Mouse (Mus musculus) CH12.LX (cell line): Measurements from ENCODE around the gene Mzt1. TPM values are rescaled to one million over a fixed set of nuclear protein-coding genes. Genes with fewer than 3 reads are reported as not detected.

Experiments
- DNase-seq: peaks from one replicate; pipeline ENCODE4 v3.0.0-alpha.2; 2013; ENCODE audit errors: extremely low read depth
- H3K27ac ChIP-seq: 2 replicates; pipeline ENCODE4 v1.5.1; 2012; ENCODE audit warnings: low read depth, mild to moderate bottlenecking, control low read depth, moderate library complexity; ENCODE audit not compliant: insufficient read depth
- H3K27me3 ChIP-seq: replicated peaks from 2 replicates; pipeline ENCODE3; 2012; ENCODE audit warnings: inconsistent platforms
- H3K36me3 ChIP-seq, 2 experiments: replicated peaks in 1 of 2; 2 replicates each; pipeline versions ENCODE3 to v1.6.1; 2012; ENCODE audit warnings: inconsistent platforms in 1 of 2, low read length in 1 of 2, mild to moderate bottlenecking in 1 of 2, mixed read lengths in 1 of 2, moderate library complexity in 1 of 2; ENCODE audit not compliant: control insufficient read depth in 1 of 2, insufficient read depth in 1 of 2
- H3K4me1 ChIP-seq, 2 experiments: 2 replicates each; pipeline ENCODE4 v1.6.1; 2012; ENCODE audit warnings: inconsistent platforms in 1 of 2, moderate library complexity in 1 of 2; ENCODE audit not compliant: insufficient read depth in 2 of 2, control insufficient read depth in 1 of 2
- H3K4me2 ChIP-seq: 2 replicates; pipeline ENCODE4 v1.6.1; 2012; ENCODE audit warnings: low read depth, mild to moderate bottlenecking, control low read depth; ENCODE audit not compliant: poor library complexity, insufficient read depth, severe bottlenecking
- H3K4me3 ChIP-seq, 3 experiments: fragments of 150-350 bp in 1 of 3; sonication (generic) in 1 of 3; replicated peaks in 1 of 3; 2 replicates each; pipeline versions ENCODE3 to v1.5.1; 2011 to 2012; ENCODE audit warnings: low read depth in 2 of 3, low read length in 2 of 3, mild to moderate bottlenecking in 2 of 3, moderate library complexity in 2 of 3, control low read depth in 1 of 3, improper control_type of control experiment in 1 of 3, inconsistent platforms in 1 of 3, mixed read lengths in 1 of 3; ENCODE audit not compliant: poor library complexity in 1 of 3
- H3K79me2 ChIP-seq: replicated peaks from 2 replicates; pipeline ENCODE4 v1.6.1; 2012; ENCODE audit warnings: mild to moderate bottlenecking, moderate library complexity; ENCODE audit not compliant: control insufficient read depth, poor library complexity, insufficient read depth, severe bottlenecking; ENCODE audit errors: extremely low read depth
- H3K9ac ChIP-seq: 2 replicates; pipeline ENCODE4 v1.6.1; 2012; ENCODE audit warnings: low read depth, mild to moderate bottlenecking, control low read depth, moderate library complexity; ENCODE audit not compliant: insufficient read depth
- H3K9me3 ChIP-seq: replicated peaks from 2 replicates; pipeline ENCODE3; 2012; ENCODE audit warnings: low read length, inconsistent platforms, mixed read lengths
- E2F4 ChIP-seq: IDR thresholded peaks from 2 replicates; pipeline ENCODE4 v1.6.1; 2011; ENCODE audit warnings: low read depth, low read length, improper control_type of control experiment; ENCODE audit not compliant: insufficient replicate concordance
- ELF1 ChIP-seq: IDR thresholded peaks from 2 replicates; pipeline ENCODE4 v1.6.1; 2014; ENCODE audit warnings: low read depth, mild to moderate bottlenecking, inconsistent platforms, low read length, improper control_type of control experiment
- GABPA ChIP-seq: IDR thresholded peaks from 2 replicates; pipeline ENCODE4 v1.6.1; 2012; ENCODE audit warnings: low read depth, low read length, improper control_type of control experiment, inconsistent platforms; ENCODE audit not compliant: insufficient replicate concordance
- JUND ChIP-seq: conservative IDR thresholded peaks from 2 replicates; pipeline ENCODE4 v1.6.1; 2011; ENCODE audit warnings: low read depth, low read length, improper control_type of control experiment
- KAT2A ChIP-seq: IDR thresholded peaks from 2 replicates; pipeline ENCODE4 v1.6.1; 2012; ENCODE audit warnings: low read length, improper control_type of control experiment, inconsistent platforms; ENCODE audit not compliant: insufficient replicate concordance
- MAX ChIP-seq: IDR thresholded peaks from 2 replicates; pipeline ENCODE4 v1.6.1; 2011; ENCODE audit warnings: low read length, improper control_type of control experiment
- MEF2A ChIP-seq: IDR thresholded peaks from 2 replicates; pipeline ENCODE4 v1.6.1; 2014; ENCODE audit warnings: low read depth, mild to moderate bottlenecking, inconsistent platforms, low read length, improper control_type of control experiment, borderline replicate concordance
- MXI1 ChIP-seq: IDR thresholded peaks from 2 replicates; pipeline ENCODE4 v1.6.1; 2011; ENCODE audit warnings: mild to moderate bottlenecking, low read depth, low read length, improper control_type of control experiment
- NELFE ChIP-seq: IDR thresholded peaks from 2 replicates; pipeline ENCODE4 v1.6.1; 2011; ENCODE audit warnings: low read depth, low read length, improper control_type of control experiment
- NRF1 ChIP-seq: IDR thresholded peaks from 2 replicates; pipeline ENCODE4 v1.6.1; 2014; ENCODE audit warnings: low read depth, mild to moderate bottlenecking, inconsistent platforms, low read length, improper control_type of control experiment, moderate library complexity
- PAX5 ChIP-seq: IDR thresholded peaks from 2 replicates; pipeline ENCODE4 v1.6.1; 2012; ENCODE audit warnings: low read length, inconsistent platforms, mixed read lengths
- POLR2A ChIP-seq: IDR thresholded peaks from 2 replicates; pipeline ENCODE4 v1.6.1; 2011; ENCODE audit warnings: low read depth, mild to moderate bottlenecking, improper control_type of control experiment, low read length
- POLR2AphosphoS2 ChIP-seq: IDR thresholded peaks from 2 replicates; pipeline ENCODE4 v1.6.1; 2011; ENCODE audit warnings: low read depth, low read length, improper control_type of control experiment
- RCOR1 ChIP-seq: conservative IDR thresholded peaks from 2 replicates; pipeline ENCODE4 v1.6.1; 2012; ENCODE audit warnings: low read depth, mild to moderate bottlenecking, inconsistent platforms, low read length, improper control_type of control experiment
- TBP ChIP-seq: conservative IDR thresholded peaks from 2 replicates; pipeline ENCODE4 v1.6.1; 2011; ENCODE audit warnings: low read depth, low read length, improper control_type of control experiment
- ZKSCAN1 ChIP-seq: IDR thresholded peaks from 2 replicates; pipeline ENCODE4 v1.6.1; 2012; ENCODE audit warnings: low read depth, inconsistent platforms, low read length, improper control_type of control experiment, borderline replicate concordance
- ZNF384 ChIP-seq: IDR thresholded peaks from 2 replicates; pipeline ENCODE4 v1.6.1; 2012; ENCODE audit warnings: low read depth, low read length, improper control_type of control experiment, inconsistent platforms
- dilution Hi-C: fragments of 300-500 bp; cut with MboI; formaldehyde crosslinking; loops from 2 replicates; pipeline ENCODE4 v1.14.3; 2020; ENCODE audit warnings: low sequenced_read_pairs; ENCODE audit not compliant: extremely low pct_unique_long_range_greater_than_20kb, extremely low pct_ligation_motif_present
- in situ Hi-C: fragments of 300-500 bp; cut with MboI; formaldehyde crosslinking; loops from 3 replicates; pipeline ENCODE4 v1.14.3; 2019; ENCODE audit warnings: low sequenced_read_pairs, low pct_ligation_motif_present, low pct_unique_long_range_greater_than_20kb, mixed read lengths
- polyA plus RNA-seq: library from polyadenylated mRNA; unstranded; fragments of >175 nt; gene quantifications from 2 replicates; pipeline ENCODE4 v1.2.1, GENCODE M21; 2012; ENCODE audit warnings: low read depth; ENCODE audit not compliant: insufficient read length
- total RNA-seq, 2 experiments: library from RNA; depleted of rRNA; stranded (reverse); fragments of 300-350 nt in 1 of 2; fragments of >200 nt in 1 of 2; gene quantifications; 2 replicates each; pipeline ENCODE4 v1.2.3; 2012 to 2014

The Mzt1 gene
- total and polyA plus RNA-seq, 3 experiments: 26.2 to 127 (median 41.0) TPM

- in situ Hi-C loops (no loop called here), dilution Hi-C loops (no loop called here)
- DNase-seq: no peak
Measured at GRCm38 (mm10) chr14:98992482-98992881, 53.5 kb downstream of the Mzt1 start.

DNA sequence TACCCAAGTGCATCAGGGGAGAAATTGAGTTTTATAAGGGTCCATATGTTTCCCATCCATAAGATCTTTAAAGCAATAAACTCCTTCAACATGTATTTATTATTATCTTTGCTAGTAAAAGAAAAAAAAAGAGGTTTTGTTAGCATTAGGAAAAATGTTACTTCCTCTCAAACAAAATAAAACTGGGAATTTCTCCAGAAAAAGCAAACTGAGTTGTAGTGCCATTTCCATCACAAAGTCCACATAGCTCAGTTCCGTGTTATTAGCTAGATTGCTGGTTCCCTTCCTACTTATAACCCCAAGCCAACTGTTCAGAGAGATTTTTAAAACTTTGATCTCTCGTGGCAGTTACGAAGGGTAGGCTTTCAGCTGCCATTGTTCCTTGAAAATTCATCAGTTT is 55.3 kb downstream of the Mzt1 start:
- no peak overlapping the region for H3K27ac ChIP-seq
- H3K36me3 ChIP-seq: no peaks in the 10 kb centered on the region
- DNase-seq: no peak
- H3K9ac ChIP-seq: no peak overlapping the region
- no peaks in the 10 kb centered on the region for H3K27me3 ChIP-seq
- H3K4me2 ChIP-seq: no peak overlapping the region
- dilution Hi-C loops: no loop called here
- H3K4me3 ChIP-seq: no peak overlapping the region
- peaks cover 6% of the 10 kb centered on the region for H3K9me3 ChIP-seq
- H3K4me1 ChIP-seq: no peaks in the 10 kb centered on the region
- TF ChIP-seq POLR2AphosphoS2 (no peak), POLR2A (no peak)
- in situ Hi-C loops: no loop called here
- H3K79me2 ChIP-seq: no peaks in the 10 kb centered on the region

More at GRCm38 (mm10) chr14:98992482-98992881, 53.5 kb downstream of the Mzt1 start:
- Histone ChIP-seq H3K27ac (no peak overlapping the region), H3K9ac (no peak overlapping the region), H3K4me3 (no peak overlapping the region), H3K27me3 (no peaks in the 10 kb centered on the region), H3K4me2 (no peak overlapping the region), H3K4me1 (no peaks in the 10 kb centered on the region), H3K36me3 (no peaks in the 10 kb centered on the region), H3K79me2 (no peaks in the 10 kb centered on the region)
- no peak for TF ChIP-seq NRF1
- TF ChIP-seq E2F4: no peak
- TF ChIP-seq MEF2A: no peak
- TF ChIP-seq ELF1: no peak
- TF ChIP-seq ZKSCAN1: no peak
- TF ChIP-seq NELFE: no peak
- no peak for TF ChIP-seq MXI1
- no peak for TF ChIP-seq RCOR1
- no peak for TF ChIP-seq PAX5
- TF ChIP-seq JUND: no peak
- no peak for TF ChIP-seq KAT2A
- TF ChIP-seq, all 38 proteins: peak for 0
- H3K9me3 ChIP-seq: peaks cover 4% of the 10 kb centered on the region

GRCm38 (mm10) chr14:98989818-98990217 is 56.1 kb downstream of the Mzt1 start:
- DNase-seq: no peak
- Histone ChIP-seq H3K9me3 (peaks cover 6% of the 10 kb centered on the region), H3K4me1 (no peaks in the 10 kb centered on the region), H3K9ac (no peak overlapping the region), H3K79me2 (no peaks in the 10 kb centered on the region), H3K4me3 (no peak overlapping the region), H3K36me3 (no peaks in the 10 kb centered on the region), H3K27me3 (no peaks in the 10 kb centered on the region), H3K27ac (no peak overlapping the region), H3K4me2 (no peak overlapping the region)
- in situ Hi-C loops (no loop called here), dilution Hi-C loops (no loop called here)
- no peak for TF ChIP-seq MAX
- TF ChIP-seq GABPA: no peak
- TF ChIP-seq ZNF384: no peak
- no peak for TF ChIP-seq NRF1
- TF ChIP-seq ZKSCAN1: no peak
- no peak for TF ChIP-seq TBP
